Mouse (Mus musculus) neural tube, embryonic 11.5 days (tissue): Measurements from ENCODE around the gene Upf1. TPM values are rescaled to one million over a fixed set of nuclear protein-coding genes. Genes with fewer than 3 reads are reported as not detected.

Experiments
- ATAC-seq: fragments of 200-750 bp; cut with Nextera tagmentation; 2 replicates; pipeline ENCODE4 v1.8.0; 2017; ENCODE audit warnings: moderate number of reproducible peaks, mild to moderate bottlenecking, moderate TSS enrichment, moderate library complexity; ENCODE audit not compliant: insufficient read depth, low FRiP score, low TSS enrichment
- DNase-seq: peaks from one replicate; pipeline ENCODE4 v3.0.0-alpha.2; 2015; ENCODE audit warnings: low spot score
- H3K27ac ChIP-seq: fragments of 300-500 bp; sonication (generic); 2 replicates; pipeline ENCODE4 v1.5.1; 2014; ENCODE audit warnings: low read depth, mild to moderate bottlenecking, low read length
- H3K27me3 ChIP-seq: fragments of 300-500 bp; sonication (generic); 2 replicates; pipeline ENCODE4 v1.6.1; 2014; ENCODE audit warnings: mild to moderate bottlenecking, low read length, mixed read lengths; ENCODE audit not compliant: control insufficient read depth, insufficient read depth
- H3K36me3 ChIP-seq: fragments of 300-500 bp; sonication (generic); 2 replicates; pipeline ENCODE4 v1.6.1; 2014; ENCODE audit warnings: mild to moderate bottlenecking, low read length, moderate library complexity, mixed read lengths; ENCODE audit not compliant: control insufficient read depth, insufficient read depth
- H3K4me1 ChIP-seq: fragments of 300-500 bp; sonication (generic); 2 replicates; pipeline ENCODE4 v1.6.1; 2014; ENCODE audit warnings: low read length, mixed read lengths; ENCODE audit not compliant: control insufficient read depth, insufficient read depth
- H3K4me2 ChIP-seq: fragments of 300-500 bp; sonication (generic); 2 replicates; pipeline ENCODE4 v1.6.1; 2014; ENCODE audit warnings: low read depth, mild to moderate bottlenecking, moderate library complexity
- H3K4me3 ChIP-seq: fragments of 300-500 bp; sonication (generic); 2 replicates; pipeline ENCODE4 v1.5.1; 2014; ENCODE audit warnings: low read depth, low read length
- H3K9ac ChIP-seq: fragments of 300-500 bp; sonication (generic); 2 replicates; pipeline ENCODE4 v1.6.1; 2014; ENCODE audit warnings: mild to moderate bottlenecking, low read length
- H3K9me3 ChIP-seq: fragments of 300-500 bp; sonication (generic); 2 replicates; pipeline ENCODE4 v1.6.1; 2016; ENCODE audit warnings: low read length; ENCODE audit not compliant: control insufficient read depth
- WGBS: fragments of 180-500 bp; shearing (Covaris S2); extraction: QIAGEN DNeasy Blood & Tissue Kit; methylation state at CpG from one replicate; pipeline ENCODE4 v1.1.7; 2014; 5-methylcytosine and 5-hydroxymethylcytosine counted together
- polyA plus RNA-seq: library from polyadenylated mRNA; unstranded; fragments of >200 nt; fragmentation: Nextera tagmentation; extraction: Ambion mirVana; gene quantifications from 2 replicates; pipeline ENCODE4 v1.2.1, GENCODE M21; 2014

Upf1 gene
- polyA plus RNA-seq, 1 experiment from 2014 or later, result 24.0 TPM

DNA sequence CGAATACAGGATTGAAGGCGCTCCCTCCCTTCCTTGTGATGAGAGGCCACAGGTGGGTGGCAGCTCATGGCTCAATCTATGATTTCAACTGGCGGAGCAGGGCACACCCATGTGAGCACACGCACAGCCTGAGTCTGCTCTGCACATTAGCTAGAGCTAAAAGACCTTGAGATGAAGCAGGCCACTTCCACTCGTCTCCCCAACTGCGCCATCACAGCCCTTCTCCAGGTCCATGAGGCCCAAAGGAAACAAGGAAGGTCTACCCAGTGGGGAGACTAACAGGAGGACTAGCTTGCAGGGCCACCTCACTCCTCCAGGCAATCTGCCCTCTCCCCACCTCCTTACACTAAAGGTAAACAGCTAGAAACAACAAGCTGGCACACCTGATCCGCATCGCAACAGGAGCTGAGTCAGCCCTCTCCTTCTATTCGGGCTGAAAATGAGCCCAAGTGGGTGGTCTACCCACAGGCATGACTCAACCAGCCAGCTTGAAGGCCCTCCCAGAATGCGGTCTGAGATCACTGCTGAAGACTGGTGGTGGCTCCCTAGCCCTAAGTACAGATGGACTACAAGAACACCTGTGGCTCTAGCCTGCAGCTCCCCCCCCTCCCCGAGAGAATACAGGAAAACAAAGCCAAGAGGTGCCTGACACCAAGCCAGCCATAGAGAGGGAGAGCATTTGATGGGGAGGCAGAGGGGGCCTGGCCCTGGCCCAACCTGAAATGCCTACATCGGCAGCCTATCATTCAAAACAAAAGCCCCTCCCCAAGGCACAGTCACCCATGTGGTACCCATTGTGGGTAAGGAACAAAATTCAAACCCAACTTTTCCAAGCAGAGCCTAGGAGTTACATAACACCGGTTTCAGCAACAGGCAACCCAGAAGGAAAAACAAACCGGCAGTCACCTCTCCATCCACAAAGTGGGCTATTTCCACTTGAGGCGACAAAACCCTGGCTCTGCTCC is 1.8 kb downstream of the Upf1 start:
- no peak for DNase-seq
- Histone ChIP-seq H3K27ac (no peak overlapping the region), H3K9ac (peak overlapping the region; percentile 94), H3K4me2 (peak overlapping the region; percentile 95), H3K4me3 (peak overlapping the region; percentile 93), H3K27me3 (no peaks in the 10 kb centered on the region), H3K9me3 (no peaks in the 10 kb centered on the region), H3K4me1 (peaks cover 20% of the 10 kb centered on the region), H3K36me3 (peaks cover 2% of the 10 kb centered on the region; the same call in 1 of the 2 replicates)
- whole genome bisulfite sequencing, result 64% methylated on average over 15 of the region's 15 CpGs
- ATAC-seq, result no peak

GRCm38 (mm10) chr8:70347860-70348420 is 5.1 kb downstream of the Upf1 start:
- 76% methylated on average over 1 of the region's 1 CpGs for WGBS
- Histone ChIP-seq H3K27ac (no peak overlapping the region), H3K4me1 (peaks cover 20% of the 10 kb centered on the region), H3K9ac (no peak overlapping the region), H3K4me3 (no peak overlapping the region), H3K4me2 (no peak overlapping the region), H3K36me3 (peaks cover 9% of the 10 kb centered on the region), H3K9me3 (no peaks in the 10 kb centered on the region), H3K27me3 (no peaks in the 10 kb centered on the region)
- ATAC-seq (no peak), DNase-seq (no peak)

GRCm38 (mm10) chr8:70347443-70347842 is 5.6 kb downstream of the Upf1 start:
- DNase-seq, result no peak
- Histone ChIP-seq H3K4me2 (no peak overlapping the region), H3K27ac (no peak overlapping the region), H3K9ac (no peak overlapping the region), H3K4me3 (no peak overlapping the region), H3K4me1 (peaks cover 20% of the 10 kb centered on the region), H3K36me3 (peaks cover 9% of the 10 kb centered on the region), H3K27me3 (no peaks in the 10 kb centered on the region), H3K9me3 (no peaks in the 10 kb centered on the region)
- 93% methylated on average over 4 of the region's 4 CpGs for WGBS
- no peak for ATAC-seq

- DNase-seq, result no peak
- no peak for ATAC-seq
- Histone ChIP-seq H3K27ac (no peak overlapping the region), H3K4me2 (no peak overlapping the region), H3K9me3 (no peaks in the 10 kb centered on the region), H3K36me3 (peaks cover 16% of the 10 kb centered on the region), H3K9ac (no peak overlapping the region), H3K4me1 (no peaks in the 10 kb centered on the region), H3K4me3 (no peak overlapping the region), H3K27me3 (no peaks in the 10 kb centered on the region)
- WGBS, result 94% methylated on average over 2 of the region's 2 CpGs
Observed at GRCm38 (mm10) chr8:70344279-70344678, 8.8 kb downstream of the Upf1 start.

DNA sequence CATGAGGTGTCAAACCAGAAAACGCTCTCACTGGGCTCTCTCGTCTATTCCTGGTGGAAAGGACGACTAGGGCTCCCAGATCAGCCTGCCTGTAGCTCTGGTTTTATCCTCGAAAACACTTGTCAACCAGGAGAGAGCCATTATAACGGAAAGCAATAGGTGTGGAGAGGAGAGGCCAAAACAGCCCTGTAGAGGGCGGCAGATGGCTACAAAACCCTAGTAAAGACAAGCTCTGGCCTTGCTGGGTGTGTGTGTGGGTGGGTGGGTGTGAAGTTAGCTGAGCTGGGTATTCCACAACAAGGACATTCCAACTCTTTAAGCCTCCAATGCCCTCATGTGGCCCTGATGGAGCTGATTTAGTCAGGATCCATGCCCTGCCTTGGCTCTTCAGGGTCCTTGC is 9.4 kb downstream of the Upf1 start:
- ATAC-seq (no peak), DNase-seq (no peak)
- 57% methylated on average over 6 of the region's 6 CpGs for WGBS
- Histone ChIP-seq H3K27ac (no peak overlapping the region), H3K27me3 (no peaks in the 10 kb centered on the region), H3K4me1 (no peaks in the 10 kb centered on the region), H3K4me2 (no peak overlapping the region), H3K9me3 (no peaks in the 10 kb centered on the region), H3K36me3 (peaks cover 19% of the 10 kb centered on the region), H3K4me3 (no peak overlapping the region), H3K9ac (no peak overlapping the region)

- DNase-seq (no peak), ATAC-seq (no peak)
- Histone ChIP-seq H3K36me3 (peaks cover 21% of the 10 kb centered on the region), H3K9ac (no peak overlapping the region), H3K4me2 (no peak overlapping the region), H3K4me1 (no peaks in the 10 kb centered on the region), H3K4me3 (no peak overlapping the region), H3K9me3 (no peaks in the 10 kb centered on the region), H3K27ac (no peak overlapping the region), H3K27me3 (no peaks in the 10 kb centered on the region)
- 63% methylated on average over 7 of the region's 7 CpGs for WGBS
Observed at GRCm38 (mm10) chr8:70343076-70343475, 10.0 kb downstream of the Upf1 start.

DNA sequence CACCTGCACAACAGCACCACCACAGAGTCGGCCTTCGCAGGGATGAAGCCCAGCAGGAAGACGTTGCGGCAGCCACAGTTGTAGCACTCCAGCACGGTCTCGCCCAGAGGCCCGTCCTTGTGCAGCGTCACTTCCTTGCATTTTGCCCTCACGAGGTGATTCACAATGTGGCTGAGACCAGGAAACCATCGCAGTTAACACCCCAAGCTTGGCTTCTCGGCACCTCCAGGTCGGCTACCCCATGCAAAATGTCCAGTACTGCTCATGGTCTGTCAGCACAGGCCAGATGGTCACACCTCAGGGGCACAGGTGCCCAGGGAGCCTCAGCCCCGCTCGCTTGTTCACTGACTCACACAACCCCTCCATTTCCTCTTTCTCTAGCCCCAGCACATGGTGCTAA is 11.1 kb downstream of the Upf1 start:
- no peak for ATAC-seq
- Histone ChIP-seq H3K9ac (no peak overlapping the region), H3K4me3 (no peak overlapping the region), H3K36me3 (peaks cover 30% of the 10 kb centered on the region), H3K9me3 (no peaks in the 10 kb centered on the region), H3K4me1 (no peaks in the 10 kb centered on the region), H3K27me3 (no peaks in the 10 kb centered on the region), H3K4me2 (no peak overlapping the region), H3K27ac (no peak overlapping the region)
- DNase-seq, result no peak
- 89% methylated on average over 14 of the region's 14 CpGs for WGBS

- WGBS, result 91% methylated on average over 7 of the region's 7 CpGs
- Histone ChIP-seq H3K4me2 (no peak overlapping the region), H3K36me3 (peaks cover 33% of the 10 kb centered on the region)
Observed at GRCm38 (mm10) chr8:70340659-70341058, 12.4 kb downstream of the Upf1 start.

GRCm38 (mm10) chr8:70338931-70339330 is 14.1 kb downstream of the Upf1 start:
- no peak for DNase-seq
- no peak for ATAC-seq
- no peak overlapping the region for H3K27ac ChIP-seq
- H3K4me2 ChIP-seq, result no peak overlapping the region
- 97% methylated on average over 7 of the region's 7 CpGs for WGBS
- H3K9ac ChIP-seq, result no peak overlapping the region
- H3K4me1 ChIP-seq, result no peaks in the 10 kb centered on the region
- no peaks in the 10 kb centered on the region for H3K27me3 ChIP-seq
- H3K36me3 ChIP-seq, result peaks cover 46% of the 10 kb centered on the region
- H3K9me3 ChIP-seq, result no peaks in the 10 kb centered on the region
- H3K4me3 ChIP-seq, result no peak overlapping the region

More at GRCm38 (mm10) chr8:70340659-70341058, 12.4 kb downstream of the Upf1 start:
- Histone ChIP-seq H3K9me3 (no peaks in the 10 kb centered on the region), H3K9ac (no peak overlapping the region), H3K27me3 (no peaks in the 10 kb centered on the region), H3K4me1 (no peaks in the 10 kb centered on the region), H3K4me3 (no peak overlapping the region), H3K27ac (no peak overlapping the region)
- no peak for DNase-seq
- ATAC-seq, result no peak
